Mouse (Mus musculus) G1E-ER4 (cell line): Measurements from ENCODE around the gene Gm11146. TPM values are rescaled to one million over a fixed set of nuclear protein-coding genes. Genes with fewer than 3 reads are reported as not detected.

Source experiments
- GATA1 ChIP-seq: IDR thresholded peaks from one replicate; pipeline ENCODE4 v1.8.0; 2012; ENCODE audit warnings: low read length, inconsistent platforms
- polyA plus RNA-seq: library from polyadenylated mRNA; stranded (reverse); fragments of >175 nt; gene quantifications from 2 replicates; pipeline ENCODE4 v1.2.3, GENCODE M21; 2012

The Gm11146 gene
- polyA plus RNA-seq, 1 experiment: not detected

DNA sequence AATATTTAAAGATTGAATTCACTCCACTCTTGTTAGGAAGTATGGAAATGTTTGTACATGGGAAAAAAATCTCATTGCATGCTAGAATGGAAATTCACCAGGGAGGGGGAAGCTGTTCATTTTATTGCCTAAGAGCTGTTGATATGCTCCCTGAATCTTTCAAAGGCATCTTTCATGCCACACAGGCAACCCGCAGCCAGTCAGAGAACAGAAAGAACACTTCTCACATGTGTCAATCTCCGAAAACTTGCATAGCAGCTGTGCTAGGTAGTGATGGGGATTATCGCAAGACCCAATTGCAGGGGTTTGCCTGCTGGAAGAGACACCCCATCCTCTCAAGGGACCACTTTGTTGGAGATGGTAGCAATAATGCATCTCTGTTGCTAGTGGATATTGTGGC, 8.9 kb downstream of the Gm11146 start:
- no peak for TF ChIP-seq GATA1

DNA sequence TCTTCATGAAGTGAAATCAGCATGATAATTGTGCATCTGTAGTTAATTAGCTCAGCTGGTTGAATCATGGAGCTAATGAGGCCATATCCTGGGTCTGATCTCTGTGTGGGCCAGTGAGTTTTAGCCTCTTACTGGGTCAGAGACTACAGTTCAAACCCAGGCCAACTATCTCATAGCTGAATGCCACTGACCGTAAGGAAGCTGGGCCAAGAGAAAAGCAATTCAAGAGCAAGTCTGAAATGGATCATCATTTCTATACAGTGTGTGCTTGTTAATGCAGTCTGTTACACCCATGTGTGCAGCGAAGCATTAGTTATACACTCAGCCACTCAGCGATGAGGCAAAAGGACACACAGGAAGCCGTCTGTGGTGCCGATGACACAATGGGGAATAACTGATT, 28.9 kb downstream of the Gm11146 start:
- no peak for TF ChIP-seq GATA1

DNA sequence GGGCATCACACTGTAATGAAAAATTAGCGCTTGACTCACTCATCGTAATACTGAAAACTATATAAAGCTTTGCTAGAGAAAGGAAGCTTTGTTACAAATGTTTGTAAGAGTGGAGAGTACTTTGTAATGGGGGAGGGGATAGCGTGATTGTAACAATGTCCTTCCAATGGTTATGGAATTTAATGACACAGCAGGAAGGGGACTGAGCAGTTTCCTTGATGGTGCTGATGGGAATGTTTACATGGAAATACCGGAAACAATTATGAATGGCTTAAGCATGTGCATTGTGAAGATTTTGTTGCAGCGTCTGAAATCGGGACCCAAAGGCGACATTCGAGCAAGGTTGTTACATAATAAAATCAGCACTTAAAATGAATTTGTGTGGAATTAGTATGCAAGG, 32.4 kb downstream of the Gm11146 start:
- TF ChIP-seq GATA1: no peak

DNA sequence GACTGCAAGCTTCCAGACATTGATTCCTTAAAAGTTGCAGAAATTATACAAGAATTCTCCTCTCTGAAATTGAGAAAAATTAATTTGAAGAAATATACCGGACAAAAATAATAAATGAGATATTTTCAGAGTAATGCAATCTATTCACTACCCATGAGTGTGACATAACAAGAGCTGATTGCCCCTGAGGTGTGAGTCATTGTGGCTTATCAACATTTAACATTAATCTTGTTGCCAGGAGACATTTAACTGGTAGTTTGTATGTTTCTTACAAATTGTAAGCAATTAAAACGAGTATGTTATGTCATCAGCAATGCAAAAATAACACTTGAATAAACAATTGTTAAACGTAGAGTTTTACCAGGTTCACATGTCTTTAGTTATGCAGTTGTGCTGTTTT, 33.5 kb downstream of the Gm11146 start:
- no peak for TF ChIP-seq GATA1

DNA sequence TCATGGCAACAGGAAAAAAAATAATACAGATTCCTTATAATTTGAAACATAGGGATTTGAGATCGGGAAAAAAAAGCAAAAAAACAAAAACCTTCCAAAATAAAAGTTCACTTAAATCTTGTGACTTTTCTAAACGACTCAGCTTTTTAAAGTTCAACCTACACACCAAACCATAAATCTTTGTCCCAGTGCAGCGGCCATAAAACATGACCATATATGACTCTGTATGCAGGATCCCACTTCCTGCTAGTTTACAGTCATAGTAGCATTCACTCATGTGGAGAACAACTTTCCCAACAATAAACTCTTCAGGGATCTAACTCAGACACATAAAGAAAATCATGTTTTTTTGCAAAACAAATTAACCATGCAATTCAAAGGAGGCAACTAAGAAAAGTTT, 39.0 kb downstream of the Gm11146 start:
- TF ChIP-seq GATA1: no peak

DNA sequence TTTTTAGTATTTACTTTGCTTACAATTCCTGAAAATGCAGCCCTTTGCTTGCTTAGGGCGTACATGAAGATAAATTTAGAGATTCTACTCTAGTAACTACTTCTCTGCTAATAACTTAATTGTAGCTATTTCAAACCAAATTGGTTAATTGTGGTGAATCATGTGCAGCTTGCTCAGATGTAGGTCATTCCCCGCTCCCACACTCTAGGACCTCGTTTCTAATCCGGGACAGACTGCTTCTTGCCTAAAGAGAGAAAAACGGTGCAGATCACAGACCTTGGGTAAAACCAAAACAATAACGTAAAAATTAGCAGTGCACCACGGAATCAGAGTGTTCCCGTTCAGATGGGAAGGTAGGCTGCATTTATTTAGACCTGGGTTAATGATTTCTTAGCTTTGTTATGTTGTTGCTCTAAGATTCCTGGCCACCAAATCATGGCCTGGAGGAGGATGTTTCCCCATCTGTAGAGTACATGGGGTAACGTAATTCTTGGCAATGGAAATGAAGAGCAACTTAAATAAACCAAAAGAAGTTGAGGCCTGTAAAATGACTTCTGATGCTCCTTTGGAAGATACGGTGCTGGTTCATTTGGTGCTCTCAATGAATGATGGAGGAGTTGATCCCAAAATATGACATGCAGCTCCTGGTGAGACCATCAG, 45.3 kb downstream of the Gm11146 start:
- TF ChIP-seq GATA1: no peak

DNA sequence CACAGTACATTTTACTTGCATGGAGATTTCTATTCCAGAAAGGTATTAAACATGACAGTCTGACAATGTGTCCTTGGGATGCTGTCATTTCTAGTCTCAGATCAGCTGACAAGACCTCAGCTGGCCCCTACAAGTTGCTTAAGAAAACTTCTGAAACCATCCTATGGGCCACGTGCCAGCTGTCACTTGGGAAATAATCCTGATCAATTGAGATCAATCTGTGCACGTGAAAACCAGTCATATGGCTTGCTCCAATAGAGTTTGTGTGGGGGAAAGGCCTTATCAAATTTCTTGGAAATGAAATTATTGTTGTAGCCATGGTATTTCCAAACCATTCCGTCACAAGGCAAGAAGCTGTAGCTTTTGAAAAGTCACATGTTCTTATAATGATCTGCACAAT, 50.8 kb downstream of the Gm11146 start:
- TF ChIP-seq GATA1: no peak
